Mouse (Mus musculus): ENCODE measurements at regions not wholly inside any gene's neighbourhood (a gene's known extent, or its start where the extent isn't known, plus 50 kb on each side); places are given as distances from the start of the nearest gene placed in this dataset.
A peak's percentile ranks its signal among the peaks of the same experiment; 100 is the strongest.

- Histone ChIP-seq H3K36me3 (no peaks in the 10 kb centered on the region), H3K4me3 (no peak overlapping the region; the same call in 1 of the 2 replicates), H3K4me1 (peaks cover 9% of the 10 kb centered on the region; the same call in 1 of the 2 replicates), H3K27ac (no peak overlapping the region), H3K27me3 (replicated peaks) (no peaks in the 10 kb centered on the region), H3K4me2 (replicated peaks) (peak overlapping the region; percentile 53), H3K9ac (no peak overlapping the region), H3K9me3 (no peaks in the 10 kb centered on the region)
- 25% methylated on average over 19 of the region's 19 CpGs for WGBS
- ATAC-seq (ENCODE audit: low FRiP score, low read depth) = peak; percentile 65; the same call in 1 of the 2 replicates
Measured at GRCm38 (mm10) chr3:129065457-129066364, 134.0 kb upstream of the Pitx2 start.

GRCm38 (mm10) chr3:129069676-129070075 is 130.0 kb upstream of the Pitx2 start:
- no peak overlapping the region for H3K4me2 ChIP-seq (replicated peaks)
- peaks cover 12% of the 10 kb centered on the region; the same call in 1 of the 2 replicates for H3K4me1 ChIP-seq
- H3K36me3 ChIP-seq = no peaks in the 10 kb centered on the region
- no peaks in the 10 kb centered on the region for H3K9me3 ChIP-seq
- ATAC-seq (ENCODE audit: low FRiP score, low read depth) = no peak
- no peak overlapping the region for H3K4me3 ChIP-seq
- no peak overlapping the region for H3K27ac ChIP-seq
- no peaks in the 10 kb centered on the region for H3K27me3 ChIP-seq (replicated peaks)
- 79% methylated on average over 8 of the region's 8 CpGs for whole genome bisulfite sequencing
- no peak overlapping the region for H3K9ac ChIP-seq

- no peak overlapping the region for H3K27ac ChIP-seq
- H3K4me2 ChIP-seq (replicated peaks) = no peak overlapping the region
- no peak overlapping the region for H3K9ac ChIP-seq
- H3K9me3 ChIP-seq = no peaks in the 10 kb centered on the region
- peak; percentile 42; the same call in 1 of the 2 replicates for ATAC-seq (ENCODE audit: low FRiP score, low read depth)
- no peaks in the 10 kb centered on the region for H3K27me3 ChIP-seq (replicated peaks)
- H3K36me3 ChIP-seq = no peaks in the 10 kb centered on the region
- H3K4me3 ChIP-seq = no peak overlapping the region
- peaks cover 9% of the 10 kb centered on the region; the same call in 1 of the 2 replicates for H3K4me1 ChIP-seq
- whole genome bisulfite sequencing = 8% methylated on average over 3 of the region's 3 CpGs
Measured at GRCm38 (mm10) chr3:129070521-129070933, 129.2 kb upstream of the Pitx2 start.

DNA sequence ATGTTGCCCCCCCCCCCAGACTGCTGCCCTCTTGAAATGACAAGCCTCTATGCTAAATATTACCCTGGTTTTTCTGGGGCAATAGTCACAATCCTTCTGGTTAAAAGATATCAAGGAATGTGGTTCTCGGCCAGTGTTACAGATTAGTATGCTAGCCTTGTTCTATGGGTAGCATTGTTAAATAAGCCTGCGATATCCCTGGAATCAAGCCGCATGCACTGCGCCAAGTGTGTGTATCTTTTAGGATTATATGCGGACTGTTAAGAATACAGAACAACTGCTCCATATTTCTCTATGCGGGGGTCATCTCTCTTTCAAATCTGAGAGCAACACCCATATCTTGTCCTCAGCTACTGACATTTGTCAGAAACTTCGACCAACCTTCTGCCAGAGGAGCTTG is 128.7 kb upstream of the Pitx2 start:
- H3K4me1 ChIP-seq = peaks cover 8% of the 10 kb centered on the region; the same call in 1 of the 2 replicates
- WGBS = 63% methylated on average over 7 of the region's 7 CpGs
- no peak overlapping the region for H3K4me2 ChIP-seq (replicated peaks)
- no peaks in the 10 kb centered on the region for H3K27me3 ChIP-seq (replicated peaks)
- no peaks in the 10 kb centered on the region for H3K36me3 ChIP-seq
- no peak overlapping the region for H3K27ac ChIP-seq
- H3K4me3 ChIP-seq = no peak overlapping the region
- no peaks in the 10 kb centered on the region for H3K9me3 ChIP-seq
- ATAC-seq (ENCODE audit: low FRiP score, low read depth) = peak; percentile 45
- H3K9ac ChIP-seq = no peak overlapping the region

GRCm38 (mm10) chr3:129076396-129076795 is 123.3 kb upstream of the Pitx2 start:
- no peaks in the 10 kb centered on the region for H3K4me1 ChIP-seq
- 9% methylated on average over 1 of the region's 1 CpGs for WGBS
- no peaks in the 10 kb centered on the region for H3K27me3 ChIP-seq (replicated peaks)
- no peak for ATAC-seq (ENCODE audit: low FRiP score, low read depth)
- no peak overlapping the region for H3K9ac ChIP-seq
- H3K4me2 ChIP-seq (replicated peaks) = no peak overlapping the region
- H3K27ac ChIP-seq = no peak overlapping the region
- H3K9me3 ChIP-seq = no peaks in the 10 kb centered on the region
- H3K36me3 ChIP-seq = no peaks in the 10 kb centered on the region
- H3K4me3 ChIP-seq = no peak overlapping the region

GRCm38 (mm10) chr3:129103786-129104440 is 95.8 kb upstream of the Pitx2 start:
- Histone ChIP-seq H3K9me3 (no peaks in the 10 kb centered on the region), H3K9ac (no peak overlapping the region), H3K27me3 (replicated peaks) (no peaks in the 10 kb centered on the region), H3K4me2 (replicated peaks) (no peak overlapping the region), H3K27ac (no peak overlapping the region), H3K4me3 (no peak overlapping the region), H3K36me3 (no peaks in the 10 kb centered on the region), H3K4me1 (no peaks in the 10 kb centered on the region)
- no peak for ATAC-seq (ENCODE audit: low FRiP score, low read depth)
- WGBS = 65% methylated on average over 12 of the region's 12 CpGs

GRCm38 (mm10) chr3:129104811-129105210 is 94.9 kb upstream of the Pitx2 start:
- ATAC-seq (ENCODE audit: low FRiP score, low read depth) = no peak
- Histone ChIP-seq H3K9me3 (no peaks in the 10 kb centered on the region), H3K36me3 (no peaks in the 10 kb centered on the region), H3K4me3 (no peak overlapping the region), H3K4me1 (no peaks in the 10 kb centered on the region), H3K4me2 (replicated peaks) (no peak overlapping the region), H3K9ac (no peak overlapping the region), H3K27me3 (replicated peaks) (no peaks in the 10 kb centered on the region), H3K27ac (no peak overlapping the region)
- WGBS = 59% methylated on average over 9 of the region's 9 CpGs

DNA sequence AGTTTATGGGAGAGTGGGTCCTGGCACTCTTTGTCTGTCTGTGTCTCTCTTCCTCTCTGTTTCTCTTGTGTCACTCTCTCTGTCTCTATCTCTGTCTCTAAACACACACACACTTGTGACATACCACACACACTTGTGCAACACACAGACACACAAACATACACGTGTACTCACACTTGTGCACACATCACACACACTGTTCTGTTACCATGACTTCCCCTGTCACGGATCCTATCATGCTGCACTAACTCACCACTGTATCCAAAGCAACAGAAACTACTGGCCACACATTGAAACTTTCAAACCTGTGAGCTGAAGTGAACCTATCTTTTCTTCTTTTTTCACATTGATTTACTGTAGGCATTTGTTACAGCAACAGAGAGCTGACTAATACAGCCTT is 93.5 kb upstream of the Pitx2 start:
- no peak overlapping the region for H3K27ac ChIP-seq
- H3K9me3 ChIP-seq = no peaks in the 10 kb centered on the region
- 45% methylated on average over 2 of the region's 2 CpGs for WGBS
- H3K4me2 ChIP-seq (replicated peaks) = no peak overlapping the region
- no peak overlapping the region for H3K9ac ChIP-seq
- H3K27me3 ChIP-seq (replicated peaks) = no peaks in the 10 kb centered on the region
- no peaks in the 10 kb centered on the region for H3K36me3 ChIP-seq
- no peaks in the 10 kb centered on the region for H3K4me1 ChIP-seq
- ATAC-seq (ENCODE audit: low FRiP score, low read depth) = peak; percentile 54; the same call in 1 of the 2 replicates
- H3K4me3 ChIP-seq = no peak overlapping the region

DNA sequence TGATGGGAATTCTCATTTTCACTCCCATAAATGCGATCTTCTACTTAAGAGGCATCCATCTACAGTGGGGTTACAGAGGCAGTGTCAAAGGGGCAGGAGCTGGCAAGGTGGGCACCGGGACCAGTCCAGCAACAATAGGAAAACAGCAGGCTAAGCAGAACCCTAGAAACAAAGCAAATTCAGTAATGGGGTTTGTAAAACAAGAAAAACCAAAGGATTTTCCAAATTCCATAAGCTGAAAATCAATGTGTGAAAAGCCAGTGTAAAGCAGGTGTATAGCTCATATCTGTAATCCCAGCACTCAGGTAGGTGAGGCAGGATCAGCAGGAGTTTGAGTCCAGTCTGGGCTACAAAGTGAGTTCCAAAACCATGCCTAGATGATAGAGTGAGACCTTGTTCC is 69.2 kb upstream of the Pitx2 start:
- H3K4me1 ChIP-seq = no peaks in the 10 kb centered on the region
- H3K36me3 ChIP-seq = no peaks in the 10 kb centered on the region
- no peak overlapping the region for H3K9ac ChIP-seq
- H3K27me3 ChIP-seq (replicated peaks) = no peaks in the 10 kb centered on the region
- ATAC-seq (ENCODE audit: low FRiP score, low read depth) = no peak
- no peaks in the 10 kb centered on the region for H3K9me3 ChIP-seq
- 80% methylated on average over 2 of the region's 2 CpGs for WGBS
- no peak overlapping the region for H3K27ac ChIP-seq
- no peak overlapping the region for H3K4me2 ChIP-seq (replicated peaks)
- no peak overlapping the region for H3K4me3 ChIP-seq

DNA sequence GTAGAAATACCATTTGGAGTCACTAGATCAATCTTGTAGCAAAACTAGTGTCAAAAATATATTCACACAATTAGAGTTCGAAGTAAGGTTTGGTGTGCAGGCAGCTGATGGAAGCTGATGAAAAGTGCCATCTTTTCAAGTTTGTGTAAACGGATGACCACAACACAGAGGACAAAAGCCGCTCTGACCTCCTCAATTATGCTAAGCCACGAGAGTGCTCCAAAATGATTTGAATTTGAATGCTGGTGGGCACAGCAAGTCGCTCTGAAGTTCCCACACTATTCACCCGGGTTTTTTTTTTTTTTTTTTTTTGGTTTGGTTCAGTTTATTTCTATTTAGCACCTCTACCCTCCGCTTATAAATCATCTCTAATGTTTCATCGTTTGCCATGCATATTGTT is 68.5 kb upstream of the Pitx2 start:
- Histone ChIP-seq H3K4me3 (no peak overlapping the region), H3K4me1 (no peaks in the 10 kb centered on the region), H3K36me3 (no peaks in the 10 kb centered on the region), H3K9me3 (no peaks in the 10 kb centered on the region), H3K27me3 (replicated peaks) (no peaks in the 10 kb centered on the region), H3K27ac (no peak overlapping the region), H3K9ac (no peak overlapping the region), H3K4me2 (replicated peaks) (no peak overlapping the region)
- WGBS = 21% methylated on average over 8 of the region's 8 CpGs
- ATAC-seq (ENCODE audit: low FRiP score, low read depth) = no peak

- no peaks in the 10 kb centered on the region for H3K4me1 ChIP-seq
- no peak for ATAC-seq (ENCODE audit: low FRiP score, low read depth)
- H3K9ac ChIP-seq = no peak overlapping the region
- no peaks in the 10 kb centered on the region for H3K9me3 ChIP-seq
- H3K27ac ChIP-seq = no peak overlapping the region
- no peak overlapping the region for H3K4me3 ChIP-seq
- H3K4me2 ChIP-seq (replicated peaks) = no peak overlapping the region
- H3K36me3 ChIP-seq = no peaks in the 10 kb centered on the region
- 57% methylated on average over 6 of the region's 6 CpGs for WGBS
- no peaks in the 10 kb centered on the region for H3K27me3 ChIP-seq (replicated peaks)
Measured at GRCm38 (mm10) chr3:129131877-129132433, 67.7 kb upstream of the Pitx2 start.

Measured in neural tube, embryonic 12.5 days (tissue).